Mouse (Mus musculus) lung, adult 2 months (tissue): ENCODE results near the gene Xpr1.

Experiments used
- CTCF ChIP-seq: fragments of 200-500 bp; IDR thresholded peaks from 2 replicates; pipeline ENCODE4 v1.5.1; 2011; ENCODE audit warnings: mild to moderate bottlenecking, low read length, control low read depth; ENCODE audit not compliant: insufficient read depth
- POLR2A ChIP-seq: fragments of 200-500 bp; IDR thresholded peaks from 2 replicates; pipeline ENCODE4 v1.6.1; 2011; ENCODE audit warnings: low read depth, mild to moderate bottlenecking, control low read depth, low read length, borderline replicate concordance; ENCODE audit errors: extremely low read depth

DNA sequence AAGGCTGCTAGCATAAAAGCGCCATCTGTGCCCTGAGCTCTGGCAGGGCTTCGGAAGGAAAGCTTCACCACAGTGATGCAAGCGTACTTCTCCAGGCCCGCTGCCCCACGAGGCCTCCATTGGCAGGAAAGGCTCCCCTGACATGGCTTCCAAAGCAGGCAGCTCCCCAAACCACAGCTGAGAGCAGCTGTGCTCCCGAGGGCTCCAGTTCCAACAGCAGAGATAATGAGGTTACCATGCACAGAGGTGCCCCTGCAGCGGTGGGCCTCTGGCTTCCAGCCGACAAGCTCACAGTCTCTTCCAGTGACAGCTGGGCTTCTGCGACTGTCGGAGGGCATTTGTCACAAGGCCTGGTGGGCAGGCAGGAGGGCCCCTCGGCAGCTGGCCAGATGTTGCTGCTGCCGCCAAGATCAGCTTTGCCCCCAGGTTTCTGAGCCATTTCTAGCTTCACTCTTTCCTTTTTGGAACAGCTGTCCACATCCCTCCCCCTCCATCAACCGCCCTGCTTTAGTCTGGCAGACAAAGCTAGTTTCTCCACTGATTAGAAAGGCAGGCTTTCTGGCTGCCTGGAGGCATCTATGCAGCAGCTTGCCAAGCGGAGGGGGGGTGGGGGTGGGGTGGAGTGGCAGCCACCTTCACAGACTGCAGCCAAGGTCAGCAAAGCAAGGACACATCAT lies 183.1 kb downstream of the Xpr1 start:
- TF ChIP-seq CTCF = no peak
- TF ChIP-seq POLR2A = no peak
